Mouse (Mus musculus) lung, embryonic 16.5 days (tissue): ENCODE data around the gene Agk. TPM values are rescaled to one million over a fixed set of nuclear protein-coding genes. Genes with fewer than 3 reads are reported as not detected.
A peak's percentile ranks its signal among the peaks of the same experiment; 100 is the strongest.

Experiments
- ATAC-seq: fragments of 200-750 bp; cut with Nextera tagmentation; 2 replicates; pipeline ENCODE4 v1.8.0; 2017; ENCODE audit warnings: low read depth, mild to moderate bottlenecking, moderate library complexity
- H3K27ac ChIP-seq: fragments of 300-500 bp; sonication (generic); 2 replicates; pipeline ENCODE4 v1.5.1; 2014; ENCODE audit warnings: mild to moderate bottlenecking, control low read depth, low read length
- H3K27me3 ChIP-seq: fragments of 300-500 bp; sonication (generic); 2 replicates; pipeline ENCODE4 v1.6.1; 2014; ENCODE audit warnings: low read depth, low read length, mixed read lengths; ENCODE audit not compliant: control insufficient read depth, insufficient read depth
- H3K36me3 ChIP-seq: fragments of 300-500 bp; sonication (generic); 2 replicates; pipeline ENCODE4 v1.6.1; 2014; ENCODE audit warnings: low read length; ENCODE audit not compliant: control insufficient read depth, insufficient read depth
- H3K4me1 ChIP-seq: fragments of 300-500 bp; sonication (generic); replicated peaks from 2 replicates; pipeline ENCODE4 v1.6.1; 2014; ENCODE audit warnings: low read length, mixed read lengths; ENCODE audit not compliant: control insufficient read depth, insufficient read depth
- H3K4me2 ChIP-seq: fragments of 300-500 bp; sonication (generic); 2 replicates; pipeline ENCODE4 v1.6.1; 2014; ENCODE audit warnings: low read depth, low read length, control low read depth
- H3K4me3 ChIP-seq: fragments of 300-500 bp; sonication (generic); 2 replicates; pipeline ENCODE4 v1.5.1; 2014; ENCODE audit warnings: mild to moderate bottlenecking, low read length, control low read depth
- H3K9ac ChIP-seq: fragments of 300-500 bp; sonication (generic); 2 replicates; pipeline ENCODE4 v1.6.1; 2014; ENCODE audit warnings: low read length, control low read depth
- H3K9me3 ChIP-seq: fragments of 300-500 bp; sonication (generic); 2 replicates; pipeline ENCODE4 v1.6.1; 2016; ENCODE audit warnings: low read length; ENCODE audit not compliant: control insufficient read depth
- WGBS: fragments of 180-500 bp; shearing (Covaris S2); extraction: QIAGEN DNeasy Blood & Tissue Kit; methylation state at CpG from one replicate; pipeline ENCODE4 v1.1.7; 2014; 5-methylcytosine and 5-hydroxymethylcytosine counted together
- polyA plus RNA-seq: library from polyadenylated mRNA; unstranded; fragments of >200 nt; fragmentation: Nextera tagmentation; extraction: Ambion mirVana; gene quantifications from 2 replicates; pipeline ENCODE4 v1.2.1, GENCODE M21; 2015

Agk gene
- polyA plus RNA-seq, 1 experiment from 2014 or later, result 38.3 TPM

DNA sequence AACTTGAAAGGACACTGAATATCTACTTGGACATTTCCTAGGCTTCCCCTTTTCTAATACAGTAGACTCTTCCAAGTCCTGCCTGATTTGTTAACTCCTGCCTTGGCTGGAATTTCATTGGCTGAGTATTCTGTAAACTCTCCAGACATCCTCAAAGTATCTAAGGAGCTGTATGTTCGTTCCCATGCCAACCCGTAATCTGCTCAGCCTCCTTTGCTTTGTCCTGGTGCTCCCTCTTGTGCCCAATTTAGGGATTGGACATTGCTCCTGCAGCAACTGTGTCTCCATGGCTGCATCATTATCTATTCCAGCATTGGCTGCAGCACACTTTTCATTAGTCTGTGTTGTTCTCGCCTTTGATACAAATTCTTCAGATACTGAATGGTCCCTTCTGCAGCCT is 68.2 kb downstream of the Agk start:
- ATAC-seq, result peak; percentile 98
- Histone ChIP-seq H3K27me3 (no peaks in the 10 kb centered on the region), H3K9ac (no peak overlapping the region), H3K4me3 (no peak overlapping the region), H3K4me2 (no peak overlapping the region), H3K9me3 (no peaks in the 10 kb centered on the region), H3K27ac (no peak overlapping the region), H3K4me1 (no peaks in the 10 kb centered on the region), H3K36me3 (peaks cover 11% of the 10 kb centered on the region)
- WGBS, result 25% methylated on average over 3 of the region's 3 CpGs

DNA sequence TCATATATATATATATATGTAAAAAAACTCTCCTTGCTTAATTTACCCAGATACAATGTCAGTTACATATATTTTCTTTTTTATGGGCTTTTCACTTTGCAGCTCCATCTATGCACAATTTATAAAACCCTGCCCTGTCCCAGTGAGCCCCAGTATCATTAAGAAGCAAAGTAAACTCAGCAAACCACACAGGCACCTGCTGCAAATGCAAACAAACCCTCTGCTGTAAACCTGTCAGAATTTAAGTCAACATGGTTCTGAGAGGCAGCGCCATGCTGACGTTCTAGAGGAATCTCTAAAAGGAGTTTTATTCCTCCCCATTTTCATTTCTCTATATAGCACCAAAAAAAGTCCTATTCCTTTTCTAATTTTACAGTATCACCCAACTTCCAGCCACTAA is 77.1 kb downstream of the Agk start:
- Histone ChIP-seq H3K9ac (no peak overlapping the region), H3K27me3 (no peaks in the 10 kb centered on the region), H3K9me3 (no peaks in the 10 kb centered on the region), H3K27ac (no peak overlapping the region), H3K4me1 (no peaks in the 10 kb centered on the region), H3K4me2 (no peak overlapping the region), H3K4me3 (no peak overlapping the region), H3K36me3 (peaks cover 28% of the 10 kb centered on the region)
- 56% methylated on average over 2 of the region's 2 CpGs for WGBS
- ATAC-seq, result no peak

DNA sequence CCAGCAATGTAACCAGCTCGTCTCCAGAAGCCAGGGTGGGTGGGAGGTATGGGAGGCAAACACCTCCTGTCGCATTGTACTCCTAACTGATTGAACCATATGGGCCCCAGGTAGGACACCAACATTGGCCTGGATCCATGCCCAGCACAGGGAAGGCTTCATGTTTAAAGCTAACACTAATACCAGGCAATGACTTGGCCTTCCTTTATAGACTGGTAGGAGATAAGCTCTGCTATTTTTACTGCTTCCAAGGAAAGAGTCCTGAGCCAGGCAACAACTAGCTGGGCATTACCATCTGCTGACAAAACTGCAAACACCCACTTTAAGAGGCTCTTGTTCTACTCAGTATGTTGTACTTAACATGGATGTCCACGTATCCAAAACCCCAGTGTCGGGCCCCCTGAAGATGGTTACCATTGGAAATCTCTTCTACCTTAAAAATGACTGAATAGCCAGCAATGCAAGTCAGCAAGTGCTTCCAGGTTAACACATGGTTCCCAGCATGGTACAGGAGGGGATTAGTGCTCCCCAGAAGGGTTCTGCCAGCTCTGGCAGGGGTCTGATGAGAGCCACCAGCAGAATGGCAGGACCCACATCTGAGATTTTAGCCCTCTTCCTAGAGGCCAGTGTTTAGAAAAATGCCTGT is 78.8 kb downstream of the Agk start:
- Histone ChIP-seq H3K4me2 (no peak overlapping the region), H3K36me3 (peaks cover 22% of the 10 kb centered on the region), H3K9ac (no peak overlapping the region), H3K4me3 (no peak overlapping the region), H3K4me1 (no peaks in the 10 kb centered on the region), H3K27ac (no peak overlapping the region), H3K27me3 (no peaks in the 10 kb centered on the region), H3K9me3 (no peaks in the 10 kb centered on the region)
- WGBS, result 83% methylated on average over 4 of the region's 4 CpGs
- ATAC-seq, result no peak

DNA sequence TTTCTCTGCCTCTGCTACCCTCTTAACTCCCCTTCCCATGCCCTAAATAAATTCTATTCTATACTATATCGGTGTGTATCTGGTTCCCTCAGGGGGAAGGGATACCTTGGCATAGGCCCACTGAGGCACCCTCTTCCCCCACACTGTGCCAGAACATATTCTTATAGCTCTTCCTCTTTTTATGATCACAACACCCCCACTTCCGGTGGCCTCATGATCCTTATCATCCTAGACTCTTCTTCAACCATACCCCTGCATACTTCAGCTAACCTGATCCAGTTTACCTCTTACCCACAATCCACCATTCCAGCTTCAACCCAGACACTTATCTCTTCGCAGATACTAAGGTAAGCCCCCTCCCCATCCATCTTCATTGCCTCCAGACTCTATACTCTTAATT is 86.1 kb downstream of the Agk start:
- Histone ChIP-seq H3K4me1 (no peaks in the 10 kb centered on the region), H3K36me3 (peaks cover 8% of the 10 kb centered on the region), H3K9ac (no peak overlapping the region), H3K9me3 (no peaks in the 10 kb centered on the region), H3K4me3 (no peak overlapping the region), H3K4me2 (no peak overlapping the region), H3K27me3 (no peaks in the 10 kb centered on the region), H3K27ac (no peak overlapping the region)
- ATAC-seq, result no peak
- 84% methylated on average over 3 of the region's 3 CpGs for WGBS

DNA sequence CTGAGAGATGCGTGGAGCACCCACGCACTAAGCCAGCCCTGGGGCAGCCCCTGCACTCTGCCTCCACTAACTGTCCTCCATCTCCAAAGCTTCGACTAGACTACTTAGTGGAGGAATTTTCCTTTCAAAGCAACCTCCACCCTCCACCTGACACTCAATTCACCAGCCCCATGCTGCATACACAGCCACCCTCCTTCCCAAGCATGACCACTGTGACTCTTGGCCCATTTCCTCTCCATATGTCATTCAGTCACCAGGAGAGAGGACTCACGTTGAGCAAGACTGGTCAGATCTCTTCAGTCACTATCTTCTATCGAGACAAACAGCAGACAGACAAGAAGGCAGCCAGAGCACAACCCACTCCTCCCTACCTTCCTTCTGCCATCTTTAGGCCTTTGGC is 88.1 kb downstream of the Agk start:
- Histone ChIP-seq H3K9me3 (no peaks in the 10 kb centered on the region), H3K36me3 (no peaks in the 10 kb centered on the region; the same call in 1 of the 2 replicates), H3K4me3 (no peak overlapping the region), H3K27ac (no peak overlapping the region), H3K4me1 (no peaks in the 10 kb centered on the region), H3K4me2 (no peak overlapping the region), H3K27me3 (no peaks in the 10 kb centered on the region), H3K9ac (no peak overlapping the region)
- ATAC-seq, result no peak
- WGBS, result 78% methylated on average over 5 of the region's 5 CpGs

DNA sequence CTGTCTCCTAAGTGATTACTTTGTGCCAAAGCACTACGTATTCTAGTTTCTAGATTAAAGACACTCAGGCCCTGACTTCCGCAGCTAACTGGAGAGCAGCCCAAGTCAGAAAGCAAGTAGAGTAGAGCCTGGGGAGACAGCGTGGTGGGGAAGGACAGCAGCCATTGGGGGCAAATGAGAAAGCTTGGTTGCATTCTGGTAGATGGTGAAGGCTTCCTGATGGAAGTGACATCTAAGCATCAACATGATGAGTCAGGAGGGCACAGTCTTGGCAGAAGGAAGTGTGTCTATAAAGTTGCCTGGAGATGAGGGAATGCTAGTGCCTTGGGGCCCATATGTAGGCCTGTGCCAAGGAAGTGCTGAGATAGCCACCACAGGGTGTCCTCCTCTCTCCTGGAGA is 88.6 kb downstream of the Agk start:
- WGBS, result 96% methylated on average over 3 of the region's 3 CpGs
- Histone ChIP-seq H3K9ac (no peak overlapping the region), H3K27ac (no peak overlapping the region), H3K4me1 (no peaks in the 10 kb centered on the region), H3K4me2 (no peak overlapping the region), H3K4me3 (no peak overlapping the region), H3K27me3 (no peaks in the 10 kb centered on the region), H3K9me3 (no peaks in the 10 kb centered on the region), H3K36me3 (no peaks in the 10 kb centered on the region)
- no peak for ATAC-seq

DNA sequence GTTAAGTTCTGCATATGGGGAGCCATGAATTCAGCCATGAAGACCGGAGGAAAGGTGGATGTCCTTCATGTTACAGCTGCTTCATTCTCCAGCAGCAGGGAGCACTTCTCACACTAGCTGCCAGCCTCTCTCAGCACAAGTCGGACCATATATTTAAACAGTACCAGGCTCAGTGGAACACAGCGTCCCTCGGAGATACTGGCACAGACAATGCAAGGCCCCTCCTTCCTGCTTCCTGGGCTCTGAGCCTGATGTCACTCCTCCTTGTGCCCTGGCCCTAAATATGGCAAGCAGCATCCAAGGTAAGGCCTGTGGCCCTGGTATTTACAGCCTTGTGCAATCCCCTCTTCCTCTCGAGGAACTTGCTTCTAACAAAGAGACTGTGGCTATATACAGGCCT is 90.8 kb downstream of the Agk start:
- no peak for ATAC-seq
- 81% methylated on average over 5 of the region's 5 CpGs for whole genome bisulfite sequencing
- Histone ChIP-seq H3K27ac (no peak overlapping the region), H3K36me3 (no peaks in the 10 kb centered on the region), H3K9ac (no peak overlapping the region), H3K4me3 (no peak overlapping the region), H3K27me3 (no peaks in the 10 kb centered on the region), H3K4me1 (no peaks in the 10 kb centered on the region), H3K9me3 (no peaks in the 10 kb centered on the region), H3K4me2 (no peak overlapping the region)

DNA sequence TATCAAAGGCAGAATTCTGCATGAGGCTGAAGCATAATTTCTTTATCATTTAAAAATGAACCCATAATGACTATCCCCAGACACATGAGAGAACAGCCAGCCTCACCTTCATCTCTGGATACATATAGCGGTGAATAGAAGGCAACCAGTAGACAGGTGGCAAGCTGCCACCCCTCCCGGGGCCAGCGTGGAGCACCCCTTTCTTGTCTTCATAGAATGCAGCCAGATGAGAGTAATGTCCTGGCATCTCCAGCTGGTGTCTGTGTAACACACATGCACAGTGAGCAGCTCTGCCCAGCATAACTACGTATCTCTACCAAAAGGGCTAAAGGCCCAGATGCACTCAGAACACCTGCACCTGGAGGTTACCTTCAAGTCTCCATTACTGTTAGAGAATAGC is 93.4 kb downstream of the Agk start:
- H3K4me3 ChIP-seq, result no peak overlapping the region
- no peak overlapping the region for H3K9ac ChIP-seq
- no peaks in the 10 kb centered on the region for H3K27me3 ChIP-seq
- H3K4me2 ChIP-seq, result no peak overlapping the region
- WGBS, result 91% methylated on average over 4 of the region's 4 CpGs
- no peak for ATAC-seq
- no peak overlapping the region for H3K27ac ChIP-seq
- no peaks in the 10 kb centered on the region for H3K9me3 ChIP-seq
- H3K4me1 ChIP-seq, result no peaks in the 10 kb centered on the region
- 0 out of 2 replicates have a peak, but pooled peaks cover 3% of the 10 kb centered on the region for H3K36me3 ChIP-seq

DNA sequence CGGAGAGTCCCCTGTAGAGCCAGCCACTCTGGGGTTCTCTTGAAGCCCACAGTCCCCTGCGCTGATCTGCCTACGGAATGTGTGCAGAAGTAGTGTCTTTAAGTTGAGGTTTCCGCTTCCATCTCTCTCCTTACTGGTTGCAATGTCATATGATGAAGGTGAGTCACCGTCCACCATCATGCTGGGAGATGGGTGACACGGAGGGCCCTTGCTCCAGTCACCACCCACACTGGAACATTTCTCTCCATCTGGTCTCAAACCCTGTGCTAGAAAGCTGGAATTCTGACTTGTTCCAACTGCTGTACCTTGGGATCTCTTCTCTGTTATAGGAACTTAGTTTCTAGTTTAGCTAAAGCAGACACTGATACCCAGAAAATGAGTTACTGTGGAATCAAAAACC is 96.1 kb downstream of the Agk start:
- H3K4me1 ChIP-seq, result no peaks in the 10 kb centered on the region
- no peak for ATAC-seq
- no peak overlapping the region for H3K4me2 ChIP-seq
- H3K27ac ChIP-seq, result no peak overlapping the region
- no peak overlapping the region for H3K9ac ChIP-seq
- WGBS, result 92% methylated on average over 6 of the region's 6 CpGs
- H3K36me3 ChIP-seq, result 0 out of 2 replicates have a peak, but pooled peaks cover 3% of the 10 kb centered on the region
- H3K9me3 ChIP-seq, result no peaks in the 10 kb centered on the region
- H3K27me3 ChIP-seq, result no peaks in the 10 kb centered on the region
- H3K4me3 ChIP-seq, result no peak overlapping the region

DNA sequence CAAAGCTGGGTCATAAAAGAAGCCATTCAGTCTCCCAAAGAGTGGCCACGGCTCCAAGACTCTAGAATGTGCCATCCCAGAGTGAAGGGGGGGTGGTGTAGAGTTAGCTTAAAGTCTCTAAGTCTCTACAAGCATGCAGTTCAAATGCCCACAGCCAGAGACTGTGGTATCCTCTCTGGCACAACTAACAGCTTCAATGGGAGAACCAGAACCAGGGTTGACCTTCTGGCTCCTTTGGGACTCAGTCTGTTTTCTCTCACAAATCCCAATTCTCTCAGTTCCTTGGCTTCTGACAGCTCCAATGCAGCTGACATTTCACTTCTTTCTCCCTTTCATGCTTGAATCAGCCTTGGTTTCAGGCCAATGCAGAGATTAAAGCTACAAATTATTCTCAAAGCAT is 98.0 kb downstream of the Agk start:
- 94% methylated on average over 1 of the region's 1 CpGs for WGBS

More for the DNA sequence above, 98.0 kb downstream of the Agk start:
- Histone ChIP-seq H3K9me3 (no peaks in the 10 kb centered on the region), H3K27ac (no peak overlapping the region), H3K27me3 (no peaks in the 10 kb centered on the region), H3K4me1 (no peaks in the 10 kb centered on the region), H3K9ac (no peak overlapping the region), H3K4me2 (no peak overlapping the region), H3K36me3 (0 out of 2 replicates have a peak, but pooled peaks cover 3% of the 10 kb centered on the region), H3K4me3 (no peak overlapping the region)
- no peak for ATAC-seq
